Mouse (Mus musculus) liver, embryonic 13.5 days (tissue): Measurements from ENCODE around the gene Slc29a1. TPM values are rescaled to one million over a fixed set of nuclear protein-coding genes. Genes with fewer than 3 reads are reported as not detected.

Experiments used
- ATAC-seq: fragments of 200-750 bp; cut with Nextera tagmentation; 2 replicates; pipeline ENCODE4 v1.8.0; 2017; ENCODE audit warnings: low read depth, mild to moderate bottlenecking, moderate number of reproducible peaks, moderate library complexity
- DNase-seq: peaks from one replicate; pipeline ENCODE4 v3.0.0; 2022
- H3K27ac ChIP-seq: fragments of 300-500 bp; sonication (generic); 2 replicates; pipeline ENCODE4 v1.5.1; 2015; ENCODE audit warnings: moderate library complexity, mild to moderate bottlenecking, inconsistent platforms
- H3K27me3 ChIP-seq: fragments of 300-500 bp; sonication (generic); 2 replicates; pipeline ENCODE4 v1.6.1; 2015; ENCODE audit warnings: mild to moderate bottlenecking, inconsistent platforms
- H3K36me3 ChIP-seq: fragments of 300-500 bp; sonication (generic); 2 replicates; pipeline ENCODE4 v1.6.1; 2015; ENCODE audit warnings: mild to moderate bottlenecking, inconsistent platforms
- H3K4me1 ChIP-seq: fragments of 300-500 bp; sonication (generic); replicated peaks from 2 replicates; pipeline ENCODE4 v1.6.1; 2015; ENCODE audit warnings: inconsistent platforms
- H3K4me2 ChIP-seq: fragments of 300-500 bp; sonication (generic); 2 replicates; pipeline ENCODE4 v1.6.1; 2015; ENCODE audit warnings: inconsistent platforms, mild to moderate bottlenecking, moderate library complexity
- H3K4me3 ChIP-seq: fragments of 300-500 bp; sonication (generic); replicated peaks from 2 replicates; pipeline ENCODE4 v1.5.1; 2015; ENCODE audit warnings: mild to moderate bottlenecking, inconsistent platforms
- H3K9ac ChIP-seq: fragments of 300-500 bp; sonication (generic); 2 replicates; pipeline ENCODE4 v1.6.1; 2015; ENCODE audit warnings: mild to moderate bottlenecking, inconsistent platforms
- H3K9me3 ChIP-seq: fragments of 300-500 bp; sonication (generic); replicated peaks from 2 replicates; pipeline ENCODE4 v1.6.1; 2016; ENCODE audit warnings: inconsistent platforms
- WGBS: fragments of 180-500 bp; shearing (Covaris S2); methylation state at CpG from one replicate; pipeline ENCODE4 v1.1.7; 2015; ENCODE audit not compliant: insufficient replicate concordance; 5-methylcytosine and 5-hydroxymethylcytosine counted together
- polyA plus RNA-seq: library from polyadenylated mRNA; unstranded; fragments of >200 nt; fragmentation: Nextera tagmentation; extraction: Ambion mirVana; gene quantifications from 2 replicates; pipeline ENCODE4 v1.2.1, GENCODE M21; 2015

The Slc29a1 gene
- polyA plus RNA-seq, 1 experiment from 2014 or later, result 215 TPM

DNA sequence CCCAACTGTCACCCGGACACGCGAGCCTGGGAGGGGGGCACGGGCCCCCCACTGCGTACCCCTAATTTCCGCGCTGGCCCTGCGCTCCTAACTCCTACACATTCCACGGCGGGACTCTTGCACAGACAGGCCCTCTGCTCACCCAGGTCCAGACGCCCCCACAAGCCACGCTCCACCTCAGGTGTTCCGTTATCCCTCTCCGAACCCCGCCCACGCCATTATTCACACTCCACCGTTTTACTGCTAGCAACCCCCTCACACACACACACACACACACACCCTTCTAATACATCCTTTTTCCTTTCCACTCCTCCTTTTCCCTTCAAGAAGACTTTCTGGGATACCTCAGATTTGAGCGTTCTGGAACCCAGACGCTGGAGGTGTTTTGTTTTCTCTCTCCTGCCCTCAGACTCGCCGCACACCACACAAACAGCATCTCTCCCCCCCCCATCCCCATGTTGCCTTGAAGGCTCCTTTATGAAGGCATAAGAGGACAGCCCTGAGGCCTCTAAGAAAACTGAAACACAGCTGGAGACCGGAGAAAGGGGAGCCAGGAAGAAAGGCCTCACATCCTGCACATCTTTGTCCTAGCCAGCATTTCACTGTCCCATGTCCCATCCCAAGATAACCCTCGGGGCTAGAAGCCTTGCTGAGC lies 3.5 kb downstream of the Slc29a1 start:
- Histone ChIP-seq H3K27ac (peak overlapping the region; percentile 97), H3K4me3 (peak overlapping the region; percentile 92), H3K9me3 (no peaks in the 10 kb centered on the region), H3K4me2 (peak overlapping the region; percentile 100), H3K36me3 (peaks cover 13% of the 10 kb centered on the region), H3K4me1 (peaks cover 91% of the 10 kb centered on the region), H3K27me3 (0 out of 2 replicates have a peak, but pooled peaks cover 7% of the 10 kb centered on the region), H3K9ac (peak overlapping the region; percentile 97)
- DNase-seq, result no peak
- 20% methylated on average over 23 of the region's 23 CpGs for WGBS
- ATAC-seq, result no peak

DNA sequence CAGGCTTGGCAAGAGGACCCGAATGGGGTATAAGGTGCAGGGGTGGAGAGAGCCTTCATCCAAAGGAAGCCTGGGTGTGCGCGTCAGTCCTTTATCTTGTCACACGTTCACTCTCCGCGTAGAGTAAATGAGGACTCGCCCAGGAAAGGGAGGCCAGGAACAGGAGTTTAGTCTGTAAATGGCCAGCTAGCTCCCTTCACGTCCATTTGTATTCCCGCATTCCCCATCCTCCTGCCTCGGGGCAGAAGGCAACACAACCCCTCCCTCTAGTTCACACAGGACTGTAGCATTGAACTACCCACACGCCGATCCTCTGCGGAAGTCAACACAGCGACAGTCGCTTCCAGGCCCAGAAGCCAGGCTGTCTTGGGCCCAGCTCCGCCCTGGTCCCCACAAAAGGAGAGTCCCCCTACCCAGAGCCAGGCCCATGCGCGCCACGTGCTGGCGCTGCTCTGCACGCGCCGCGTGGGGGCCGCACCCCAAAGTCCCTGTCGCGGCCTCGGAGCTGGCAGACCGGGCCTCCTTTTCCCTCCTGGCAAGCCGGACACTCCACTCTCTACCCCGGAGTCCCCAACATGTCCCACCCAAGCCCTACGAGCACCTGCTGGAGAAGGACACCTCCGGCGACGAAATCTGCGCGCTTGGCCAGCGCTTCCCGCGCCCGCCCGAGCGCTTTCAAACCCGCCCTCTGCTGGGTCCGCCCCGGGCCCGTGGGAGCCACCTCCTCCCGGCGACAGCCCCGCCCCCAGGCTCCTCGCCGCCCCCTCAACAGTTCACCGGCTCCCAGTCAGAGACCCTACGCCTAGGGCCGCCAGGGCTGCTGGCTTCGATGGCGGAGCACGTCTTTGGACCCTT lies 4.3 kb downstream of the Slc29a1 start:
- Histone ChIP-seq H3K9ac (peak overlapping the region; percentile 97), H3K4me3 (peak overlapping the region; percentile 92), H3K4me1 (peaks cover 91% of the 10 kb centered on the region), H3K27me3 (0 out of 2 replicates have a peak, but pooled peaks cover 2% of the 10 kb centered on the region), H3K9me3 (no peaks in the 10 kb centered on the region), H3K27ac (peak overlapping the region; percentile 97), H3K36me3 (peaks cover 21% of the 10 kb centered on the region), H3K4me2 (peak overlapping the region; percentile 100)
- DNase-seq (peak; percentile 74), ATAC-seq (peak; percentile 42)
- under 1% methylated on average over 58 of the region's 58 CpGs for WGBS

DNA sequence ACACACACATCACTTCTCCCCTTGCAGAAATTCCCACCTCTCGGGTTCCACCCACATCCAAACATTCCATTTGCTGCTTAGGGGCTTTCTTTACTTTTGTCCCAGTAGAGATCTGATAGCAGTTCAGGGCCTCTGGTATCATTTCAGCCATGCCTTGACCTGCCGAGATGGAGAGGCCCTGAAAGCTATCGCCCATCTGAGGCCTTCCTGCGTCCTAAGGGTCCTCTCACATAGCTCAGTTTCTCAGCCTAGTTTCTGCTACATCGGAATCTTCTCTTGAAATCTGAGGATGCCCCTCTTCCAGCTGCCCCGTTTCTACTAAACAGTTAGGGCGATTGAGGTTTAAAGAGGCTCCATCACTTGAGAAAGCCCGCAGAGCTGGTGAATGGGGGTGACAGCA lies 5.2 kb downstream of the Slc29a1 start:
- peaks cover 90% of the 10 kb centered on the region for H3K4me1 ChIP-seq

DNA sequence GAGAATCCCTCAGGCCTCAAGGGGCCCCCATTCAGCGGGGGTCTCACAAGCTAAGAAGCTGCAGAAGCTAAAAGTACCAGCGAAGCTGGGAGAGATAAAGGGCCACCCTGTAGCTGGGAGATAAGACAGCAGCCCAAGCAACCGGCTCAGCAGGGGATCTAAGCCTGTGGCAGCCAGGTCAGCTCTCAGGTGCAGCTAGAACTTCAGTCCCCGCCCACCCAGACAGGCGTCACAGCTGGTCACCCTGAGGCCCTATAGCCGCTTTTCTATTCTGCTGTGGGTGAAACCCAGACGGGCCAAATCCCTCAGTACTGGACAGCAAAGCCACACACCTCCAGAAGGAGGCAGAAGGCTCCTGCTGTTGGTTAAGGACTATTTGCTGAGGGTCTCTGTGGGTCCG lies 5.9 kb downstream of the Slc29a1 start:
- 9% methylated on average over 8 of the region's 8 CpGs for WGBS
- Histone ChIP-seq H3K9ac (peak overlapping the region; percentile 97), H3K36me3 (peaks cover 37% of the 10 kb centered on the region), H3K4me1 (peaks cover 86% of the 10 kb centered on the region), H3K4me3 (peak overlapping the region; percentile 92), H3K4me2 (peak overlapping the region; percentile 100), H3K27me3 (no peaks in the 10 kb centered on the region), H3K9me3 (no peaks in the 10 kb centered on the region), H3K27ac (peak overlapping the region; percentile 97)
- DNase-seq (peak; percentile 87), ATAC-seq (peak; percentile 84)

More for the DNA sequence above, 5.2 kb downstream of the Slc29a1 start:
- Histone ChIP-seq H3K36me3 (peaks cover 30% of the 10 kb centered on the region), H3K27me3 (no peaks in the 10 kb centered on the region), H3K4me3 (peak overlapping the region; percentile 92), H3K27ac (peak overlapping the region; percentile 97), H3K9me3 (no peaks in the 10 kb centered on the region), H3K9ac (peak overlapping the region; percentile 97), H3K4me2 (peak overlapping the region; percentile 100)
- ATAC-seq, result no peak
- 19% methylated on average over 8 of the region's 8 CpGs for WGBS
- peak; percentile 35 for DNase-seq

DNA sequence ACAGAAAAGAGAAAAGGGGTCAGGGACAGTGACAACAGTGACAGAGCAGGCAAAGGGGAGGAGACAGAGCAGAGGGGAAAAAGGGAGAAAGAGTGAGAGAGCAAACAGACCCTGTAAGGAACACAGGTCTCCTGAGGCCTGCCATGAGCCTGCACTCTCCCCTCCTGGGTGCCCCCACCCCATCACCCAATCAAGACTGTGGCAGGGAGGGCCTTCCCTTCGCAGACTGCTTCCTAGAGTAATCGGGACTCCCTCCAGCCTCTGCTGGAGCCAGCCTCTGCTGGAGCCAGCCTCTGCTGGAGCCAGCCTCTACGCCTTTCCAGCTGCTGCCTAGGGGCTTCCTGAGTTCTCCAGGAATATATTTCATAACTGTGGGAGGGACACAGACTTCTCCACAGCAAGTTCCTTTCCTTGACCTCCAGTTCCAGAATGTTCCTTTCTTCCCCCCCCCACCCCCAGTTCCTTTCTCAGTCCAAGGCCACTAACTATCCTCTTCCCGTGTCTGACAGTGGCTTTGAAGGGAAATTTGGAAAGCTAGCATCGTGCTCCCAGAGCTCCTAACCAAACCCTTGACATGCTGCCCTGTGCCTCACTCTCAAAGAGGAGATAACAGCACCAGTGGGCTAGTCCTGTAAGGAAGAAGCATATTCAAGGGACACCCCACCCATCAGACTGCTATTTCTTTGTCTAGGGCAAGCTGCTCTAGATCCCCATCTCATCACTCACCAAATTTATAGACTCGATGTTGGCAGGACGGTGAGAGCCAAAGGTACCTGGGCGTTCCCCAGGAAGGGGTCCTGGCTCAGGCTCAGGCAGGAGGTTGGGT lies 6.6 kb downstream of the Slc29a1 start:
- H3K9me3 ChIP-seq, result no peaks in the 10 kb centered on the region
- peak overlapping the region; percentile 92 for H3K4me3 ChIP-seq
- DNase-seq (no peak), ATAC-seq (peak; percentile 64)
- H3K27ac ChIP-seq, result peak overlapping the region; percentile 97
- 27% methylated on average over 8 of the region's 8 CpGs for WGBS
- H3K4me2 ChIP-seq, result peak overlapping the region; percentile 100
- H3K36me3 ChIP-seq, result peaks cover 44% of the 10 kb centered on the region
- H3K27me3 ChIP-seq, result no peaks in the 10 kb centered on the region
- H3K9ac ChIP-seq, result peak overlapping the region; percentile 97
- H3K4me1 ChIP-seq, result peaks cover 82% of the 10 kb centered on the region

DNA sequence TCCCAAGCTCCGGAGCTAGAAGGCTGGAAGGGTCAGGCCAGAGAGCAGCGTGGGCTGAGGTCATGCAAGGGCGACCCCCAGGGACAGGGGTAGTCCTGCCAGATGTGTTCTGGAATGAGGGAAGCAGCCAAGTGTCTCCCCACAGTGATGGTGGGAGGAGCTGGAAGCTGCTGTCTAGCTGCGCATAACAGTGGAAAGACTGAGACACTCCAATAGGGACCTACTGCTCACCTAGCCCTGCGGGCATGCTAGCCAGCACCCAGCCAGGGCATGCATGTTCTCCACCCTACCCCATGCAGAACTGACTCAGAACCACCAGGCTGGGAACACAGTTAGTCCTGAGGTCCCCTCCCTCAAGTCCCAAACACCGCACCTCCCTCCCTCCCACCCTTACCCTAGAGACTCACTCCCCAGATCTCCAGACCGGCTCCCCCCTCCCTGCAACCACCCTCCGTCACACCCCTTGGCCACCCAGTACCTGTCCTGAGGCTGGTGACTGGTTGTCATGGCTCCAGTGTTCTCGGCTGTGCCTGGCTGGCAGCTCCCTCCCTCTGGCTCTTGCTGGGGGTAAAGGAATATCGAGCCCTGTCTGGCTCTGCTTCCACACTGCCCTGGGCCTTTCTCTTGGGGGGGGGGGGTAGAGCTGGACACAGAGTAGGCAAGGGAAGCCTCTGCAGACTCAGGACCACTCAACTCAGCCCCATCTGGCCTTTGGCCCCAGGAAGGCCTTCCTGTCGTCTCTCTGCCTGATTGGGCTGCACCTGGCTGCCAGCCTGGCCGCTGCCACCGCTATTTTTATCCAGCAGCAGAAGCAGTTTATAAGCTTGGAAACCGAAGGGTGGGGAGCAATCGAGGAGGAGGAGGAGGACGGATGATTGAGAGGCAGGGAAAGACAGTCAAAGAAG lies 7.5 kb downstream of the Slc29a1 start:
- peak overlapping the region; percentile 97 for H3K9ac ChIP-seq
- WGBS, result 59% methylated on average over 16 of the region's 16 CpGs
- peak overlapping the region; percentile 97 for H3K27ac ChIP-seq
- no peaks in the 10 kb centered on the region for H3K9me3 ChIP-seq
- ATAC-seq, result no peak
- no peaks in the 10 kb centered on the region for H3K27me3 ChIP-seq
- peak overlapping the region; percentile 92 for H3K4me3 ChIP-seq
- peaks cover 76% of the 10 kb centered on the region for H3K4me1 ChIP-seq
- DNase-seq, result no peak
- peak overlapping the region; percentile 100 for H3K4me2 ChIP-seq
- H3K36me3 ChIP-seq, result peaks cover 52% of the 10 kb centered on the region

DNA sequence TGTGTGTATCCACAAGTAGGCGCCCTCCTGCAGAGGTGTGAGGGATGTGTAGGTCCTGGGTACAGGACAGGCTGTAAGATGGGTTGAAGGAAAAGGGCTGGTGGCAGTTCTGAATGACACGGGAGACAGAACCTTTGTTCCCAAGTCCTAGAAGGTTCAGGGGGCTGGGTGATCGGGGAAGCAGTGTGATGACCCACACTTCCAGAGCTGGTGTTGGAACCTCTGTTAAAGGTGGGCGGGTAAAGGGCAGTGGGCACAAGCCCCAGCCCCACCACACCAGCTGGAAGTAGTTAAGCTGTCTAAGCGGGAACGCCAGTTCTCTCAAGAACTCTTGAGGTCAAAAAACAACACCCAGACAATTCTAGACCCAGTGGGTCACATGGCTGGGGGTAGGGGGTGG lies 9.0 kb downstream of the Slc29a1 start:
- peaks cover 72% of the 10 kb centered on the region for H3K4me1 ChIP-seq
- H3K4me2 ChIP-seq, result no peak overlapping the region
- no peak overlapping the region for H3K27ac ChIP-seq
- no peaks in the 10 kb centered on the region for H3K9me3 ChIP-seq
- 81% methylated on average over 6 of the region's 6 CpGs for WGBS
- ATAC-seq (no peak), DNase-seq (no peak)
- H3K9ac ChIP-seq, result no peak overlapping the region
- H3K27me3 ChIP-seq, result no peaks in the 10 kb centered on the region
- H3K4me3 ChIP-seq, result no peak overlapping the region
- peaks cover 68% of the 10 kb centered on the region for H3K36me3 ChIP-seq

DNA sequence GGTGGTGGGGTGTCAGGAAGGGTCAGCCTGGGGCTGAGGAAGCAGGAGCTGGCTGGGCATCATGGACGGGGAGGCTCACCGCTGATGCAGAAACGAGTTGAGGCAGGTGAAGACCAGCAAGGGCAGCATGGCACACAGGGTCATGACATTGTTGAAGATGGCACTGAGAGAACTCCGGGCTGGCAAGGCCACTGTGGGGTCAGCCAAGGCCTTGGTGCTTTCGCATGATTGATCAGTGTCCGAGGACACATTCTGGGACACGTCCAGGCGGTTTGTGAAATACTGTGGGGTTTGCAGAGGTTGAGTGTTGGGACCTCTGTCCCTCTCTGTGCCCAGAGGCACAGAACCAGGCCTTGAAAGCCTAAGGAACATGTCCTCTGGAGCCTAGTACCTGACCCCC lies 9.6 kb downstream of the Slc29a1 start:
- no peak overlapping the region for H3K4me2 ChIP-seq
- no peak overlapping the region for H3K4me3 ChIP-seq
- no peak overlapping the region for H3K27ac ChIP-seq
- no peak for DNase-seq
- no peaks in the 10 kb centered on the region for H3K9me3 ChIP-seq
- ATAC-seq, result no peak
- no peaks in the 10 kb centered on the region for H3K27me3 ChIP-seq
- peaks cover 74% of the 10 kb centered on the region for H3K36me3 ChIP-seq
- H3K9ac ChIP-seq, result no peak overlapping the region
- peaks cover 77% of the 10 kb centered on the region for H3K4me1 ChIP-seq
- 85% methylated on average over 8 of the region's 8 CpGs for WGBS

DNA sequence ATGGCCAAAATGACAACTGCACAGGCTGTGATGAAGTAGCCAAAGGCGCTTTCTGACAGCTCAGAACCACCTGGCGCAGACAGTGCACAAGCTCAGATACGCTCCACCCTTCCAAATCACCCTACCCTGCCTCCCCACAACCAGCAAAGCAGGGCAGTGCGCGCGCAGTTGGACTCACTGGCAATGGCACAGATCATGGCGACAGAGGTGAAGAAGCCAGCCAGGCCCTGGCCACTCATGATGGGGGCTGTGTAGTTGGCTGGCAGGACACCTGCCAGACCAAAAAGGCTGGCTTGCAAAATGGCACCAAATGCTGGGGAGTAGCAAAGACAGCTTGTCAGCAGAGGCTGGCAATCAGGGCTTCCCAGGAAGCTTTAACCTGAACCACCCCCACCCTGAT lies 10.2 kb downstream of the Slc29a1 start:
- Histone ChIP-seq H3K27me3 (no peaks in the 10 kb centered on the region), H3K9ac (no peak overlapping the region; the same call in 1 of the 2 replicates), H3K4me2 (no peak overlapping the region), H3K9me3 (no peaks in the 10 kb centered on the region), H3K36me3 (peaks cover 80% of the 10 kb centered on the region), H3K4me3 (no peak overlapping the region), H3K4me1 (peaks cover 78% of the 10 kb centered on the region), H3K27ac (no peak overlapping the region)
- no peak for ATAC-seq
- DNase-seq, result no peak
- WGBS, result 96% methylated on average over 7 of the region's 7 CpGs

DNA sequence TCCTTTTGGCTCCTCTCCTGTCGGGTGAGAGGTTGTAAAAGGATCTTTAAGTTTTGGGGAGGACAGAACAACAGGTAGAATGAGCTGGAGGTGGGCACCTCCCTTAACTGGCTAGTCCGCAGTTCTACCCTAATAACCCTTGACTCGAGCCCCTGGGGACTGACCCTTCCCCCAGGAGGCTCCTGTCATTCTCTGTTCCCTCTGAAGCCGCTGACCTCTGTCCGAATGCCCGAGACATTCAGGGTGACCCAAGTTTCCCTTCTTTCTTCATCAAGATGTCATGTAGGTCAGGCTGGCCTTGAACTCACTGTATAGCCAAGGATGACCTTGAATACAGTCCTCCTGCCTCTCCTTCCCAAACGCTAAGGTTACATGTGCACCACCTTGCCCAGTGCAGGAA lies 11.0 kb downstream of the Slc29a1 start:
- no peak overlapping the region for H3K4me2 ChIP-seq
- no peak overlapping the region for H3K4me3 ChIP-seq
- H3K27ac ChIP-seq, result no peak overlapping the region
- H3K27me3 ChIP-seq, result no peaks in the 10 kb centered on the region
- H3K4me1 ChIP-seq, result peaks cover 78% of the 10 kb centered on the region
- H3K9ac ChIP-seq, result no peak overlapping the region
- no peaks in the 10 kb centered on the region for H3K9me3 ChIP-seq
- ATAC-seq (no peak), DNase-seq (no peak)
- WGBS, result 92% methylated on average over 7 of the region's 7 CpGs
- peaks cover 84% of the 10 kb centered on the region for H3K36me3 ChIP-seq
